Mouse (Mus musculus) erythroid progenitor cell, adult 5-6 weeks (primary cell): ENCODE data around the gene Gm7271. TPM values are rescaled to one million over a fixed set of nuclear protein-coding genes. Genes with fewer than 3 reads are reported as not detected.

Experiments used
- ATAC-seq: replicated peaks from 2 replicates; pipeline ENCODE4 v1.8.0; 2016; ENCODE audit warnings: moderate number of reproducible peaks, mild to moderate bottlenecking, moderate TSS enrichment, inconsistent platforms; ENCODE audit not compliant: poor library complexity, low FRiP score, severe bottlenecking
- total RNA-seq, 2 experiments: library from RNA; stranded (forward) in 1 of 2; stranded (reverse) in 1 of 2; fragments of 150-400 nt in 1 of 2; fragments of 186-747, 209-891 nt in 1 of 2; gene quantifications; 2 replicates each; pipeline versions ENCODE4 v1.2.3 to v1.2.4; 2015 to 2017; ENCODE audit warnings: low replicate concordance in 2 of 2

Gene Gm7271
- total RNA-seq (2015; ENCODE audit: low replicate concordance) (not detected in 2 replicates), total RNA-seq (2017; ENCODE audit: low replicate concordance) (not detected in 2 replicates)

DNA sequence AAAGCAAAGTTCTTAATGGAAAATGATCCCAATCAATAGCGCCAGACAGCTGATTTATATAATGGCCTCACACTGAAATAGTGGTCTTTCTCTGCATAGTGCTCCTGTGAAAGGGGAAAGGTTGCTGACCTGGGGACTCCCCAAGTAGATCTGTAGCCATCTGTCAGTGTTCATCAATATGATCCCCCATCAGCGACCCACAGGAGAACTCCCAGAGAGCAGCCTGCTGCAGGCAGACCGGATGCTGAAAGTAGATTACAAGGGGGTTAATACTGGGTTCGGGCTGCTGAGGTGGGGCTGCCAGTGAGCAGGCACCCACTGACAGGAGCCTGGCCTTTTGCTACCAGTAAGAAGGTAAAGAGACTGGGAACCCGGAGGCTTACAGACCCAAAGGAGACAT is at the start of gene Gm7271:
Gene Gm7271 (plus strand): TSS at position 230 of the 400 bp plus-strand sequence.
- no peak for ATAC-seq

GRCm38 (mm10) chr5:76437100-76437499 is 46.7 kb upstream of the Gm7271 start:
- ATAC-seq, result no peak

DNA sequence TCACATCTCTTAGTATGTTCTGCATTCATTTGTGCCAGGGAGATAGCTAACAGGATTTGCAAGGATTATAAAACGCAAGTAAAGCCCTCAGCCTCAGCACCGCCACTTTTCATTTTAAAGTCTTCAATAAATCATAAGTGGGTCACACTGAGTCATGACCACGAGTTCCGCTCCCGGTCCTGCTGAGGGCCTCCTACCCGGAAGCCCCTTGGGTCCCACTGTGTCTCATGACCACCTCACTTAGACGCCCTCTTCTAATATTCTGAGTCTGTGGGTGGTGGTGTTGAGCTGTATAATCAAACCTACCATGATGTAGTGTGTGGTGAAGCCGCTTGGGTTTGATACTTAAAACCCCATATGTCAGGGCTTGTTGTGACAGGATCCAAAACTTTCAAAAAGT is 46.1 kb upstream of the Gm7271 start:
- ATAC-seq, result no peak

GRCm38 (mm10) chr5:76441431-76441830 is 42.4 kb upstream of the Gm7271 start:
- ATAC-seq, result no peak

- ATAC-seq, result no peak
These were observed 8.9 kb upstream of the Gm7271 start for GRCm38 (mm10) chr5:76474931-76475330.

DNA sequence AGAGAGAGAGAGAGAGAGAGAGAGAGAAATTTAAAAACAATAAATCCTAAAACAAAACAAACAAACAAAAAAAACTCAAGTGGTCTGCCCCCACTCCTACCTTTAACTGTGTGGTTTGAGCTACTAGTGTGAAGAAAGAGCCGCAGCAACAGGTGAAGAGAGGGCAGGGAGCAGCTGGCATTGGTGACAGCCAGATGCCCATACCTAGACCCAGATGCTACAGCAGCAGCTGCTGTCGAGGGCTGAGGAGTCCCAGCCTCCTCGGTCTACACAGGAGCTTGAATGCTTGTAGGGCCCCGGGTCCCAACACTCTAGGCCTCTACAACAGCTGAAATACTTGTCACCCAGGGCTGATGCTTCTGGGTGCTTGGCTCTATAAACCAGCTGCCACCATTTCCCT is 7.0 kb upstream of the Gm7271 start:
- ATAC-seq, result no peak

- ATAC-seq, result no peak
These were observed 6.1 kb upstream of the Gm7271 start for GRCm38 (mm10) chr5:76477764-76478163.

DNA sequence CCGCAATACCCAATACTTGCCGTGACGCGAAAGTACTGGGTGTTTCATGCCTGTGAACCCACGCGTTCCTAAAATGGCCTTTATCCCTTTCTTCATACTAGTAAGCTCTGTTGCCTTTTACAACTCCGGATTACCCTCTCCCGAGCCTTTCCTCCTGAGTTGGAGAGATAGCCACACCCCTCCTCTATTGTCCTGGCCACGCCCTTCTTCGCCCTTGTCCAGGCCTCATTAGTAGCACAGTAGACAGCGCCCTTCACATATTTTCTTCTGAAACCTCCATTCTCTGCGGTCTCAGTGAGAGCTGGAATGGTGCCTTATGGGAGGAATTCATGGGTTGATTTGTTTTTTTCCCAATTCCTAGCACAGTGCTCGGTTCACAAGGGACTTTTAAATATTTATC is 11.3 kb downstream of the Gm7271 start:
- ATAC-seq, result no peak

GRCm38 (mm10) chr5:76522446-76522845 is 38.6 kb downstream of the Gm7271 start:
- no peak for ATAC-seq

DNA sequence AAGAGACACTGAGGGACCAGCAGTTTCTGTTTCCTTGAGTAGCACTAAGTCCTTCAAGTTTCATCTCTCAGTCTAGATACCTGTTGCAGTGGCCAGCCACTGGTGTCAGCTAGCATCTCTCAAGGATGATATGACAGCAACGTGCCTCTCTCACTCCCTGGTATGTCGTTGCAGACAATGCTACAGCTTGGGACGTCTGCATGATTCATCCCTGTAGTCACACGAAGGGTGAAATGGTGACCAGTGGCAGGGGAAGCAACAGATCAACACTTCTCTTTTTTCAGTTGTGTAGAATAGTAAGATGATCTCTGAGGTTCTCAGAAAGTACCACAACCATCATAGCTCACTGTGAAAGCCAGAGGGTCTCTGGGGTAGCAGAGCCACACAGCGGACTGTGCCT is 40.8 kb downstream of the Gm7271 start:
- ATAC-seq, result no peak

DNA sequence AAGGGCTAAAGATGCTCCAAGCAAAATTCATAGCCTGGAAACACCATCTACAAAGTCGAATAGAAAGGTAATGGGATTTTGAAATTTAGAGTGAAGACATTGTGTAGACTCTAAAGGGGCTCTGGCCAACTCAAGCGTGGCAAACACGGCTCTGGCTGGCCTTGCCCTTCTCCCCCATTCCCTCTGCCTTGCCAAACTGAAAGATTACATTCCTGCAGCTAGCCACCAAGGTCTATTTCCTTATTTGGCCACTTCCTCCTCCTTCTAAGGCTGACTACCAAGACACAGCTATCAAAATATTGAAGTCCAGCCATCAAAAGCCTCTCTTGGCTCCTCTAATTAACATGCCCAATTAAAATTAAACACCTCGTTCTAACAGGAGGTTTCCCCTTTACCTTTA is 41.2 kb downstream of the Gm7271 start:
- no peak for ATAC-seq

DNA sequence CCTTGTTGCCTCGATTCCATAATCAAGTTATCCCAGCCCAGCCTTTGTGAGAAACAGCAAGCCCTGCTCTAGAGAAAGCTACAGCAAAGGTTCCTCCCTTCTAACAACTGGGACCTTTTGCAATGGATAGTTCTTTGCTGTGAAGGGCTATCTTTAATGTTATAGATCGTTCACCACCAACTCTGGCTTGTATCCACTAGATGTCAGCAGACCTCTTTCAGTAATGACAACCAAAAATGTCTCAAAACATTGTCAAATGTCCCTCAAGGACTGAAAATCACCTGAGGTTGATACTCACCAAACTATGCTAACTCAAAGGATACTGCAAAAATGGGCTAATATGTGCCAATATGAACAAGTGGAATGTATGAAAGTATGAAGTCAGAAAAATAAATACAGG is 42.0 kb downstream of the Gm7271 start:
- ATAC-seq, result no peak

DNA sequence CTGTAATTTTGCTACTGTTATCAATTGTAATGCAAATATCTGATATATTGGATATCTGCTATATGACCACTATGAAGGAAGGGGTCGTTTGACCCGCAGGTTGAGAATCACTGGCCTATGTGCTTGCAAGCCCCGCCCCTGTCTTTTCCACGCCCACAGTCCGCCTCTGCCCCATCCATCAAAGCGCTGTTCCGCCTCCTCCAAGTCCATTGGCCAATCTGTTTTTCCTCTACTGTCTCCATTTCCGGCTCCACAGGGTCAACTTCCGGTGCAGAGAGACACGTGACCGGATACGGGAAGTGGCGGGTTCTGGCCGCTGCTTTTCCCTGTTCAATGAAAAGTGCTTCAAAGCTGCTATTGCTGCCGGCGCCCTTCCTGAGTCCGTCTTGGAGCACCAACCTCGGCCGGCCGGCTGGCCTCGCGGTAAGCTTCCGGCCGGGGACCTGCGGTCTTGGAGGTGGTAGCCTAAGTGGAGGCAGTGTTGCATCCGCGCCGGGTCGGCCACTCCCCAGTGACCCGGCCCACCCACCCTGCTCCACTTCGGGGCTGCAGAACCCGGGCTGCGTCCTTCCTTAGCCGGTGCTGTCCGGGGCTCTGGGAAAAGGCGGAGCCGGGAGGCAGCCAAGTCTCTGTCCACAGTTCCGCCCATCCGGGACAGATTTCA is 45.3 kb downstream of the Gm7271 start, which contains the start of gene Exoc1:
Gene Exoc1 (plus strand): TSS at position 272 of the 664 bp plus-strand sequence.
- peak; percentile 99 for ATAC-seq

- ATAC-seq, result 0 out of 2 replicates have a peak, but pooled peaks have one; percentile 25
These were observed 45.8 kb downstream of the Gm7271 start for GRCm38 (mm10) chr5:76529704-76530066.

- no peak for ATAC-seq
These were observed 49.3 kb downstream of the Gm7271 start for GRCm38 (mm10) chr5:76533186-76533585.

- ATAC-seq, result no peak
These were observed 52.4 kb downstream of the Gm7271 start for GRCm38 (mm10) chr5:76536231-76536630.

GRCm38 (mm10) chr5:76537578-76537977 is 53.7 kb downstream of the Gm7271 start:
- no peak for ATAC-seq

DNA sequence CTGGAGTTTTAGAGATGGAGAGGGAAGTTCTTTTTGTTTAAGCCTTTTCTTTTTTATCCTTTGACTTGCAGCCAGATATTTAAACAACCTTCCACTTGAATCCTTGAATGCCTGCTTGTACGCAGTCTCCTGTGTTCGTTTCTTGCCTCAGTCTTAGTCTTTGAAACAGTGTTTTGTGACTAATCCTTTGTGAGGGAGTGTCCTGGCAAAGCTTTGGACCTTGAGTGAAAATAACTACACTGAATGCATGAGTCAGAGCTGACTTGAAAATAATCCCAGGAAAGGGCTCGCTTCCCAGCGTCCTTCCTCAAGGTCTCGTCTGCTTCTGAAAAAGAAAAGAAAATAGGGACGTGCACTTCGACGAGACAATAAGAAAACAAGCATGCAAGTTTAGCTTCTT is 56.3 kb downstream of the Gm7271 start:
- no peak for ATAC-seq

DNA sequence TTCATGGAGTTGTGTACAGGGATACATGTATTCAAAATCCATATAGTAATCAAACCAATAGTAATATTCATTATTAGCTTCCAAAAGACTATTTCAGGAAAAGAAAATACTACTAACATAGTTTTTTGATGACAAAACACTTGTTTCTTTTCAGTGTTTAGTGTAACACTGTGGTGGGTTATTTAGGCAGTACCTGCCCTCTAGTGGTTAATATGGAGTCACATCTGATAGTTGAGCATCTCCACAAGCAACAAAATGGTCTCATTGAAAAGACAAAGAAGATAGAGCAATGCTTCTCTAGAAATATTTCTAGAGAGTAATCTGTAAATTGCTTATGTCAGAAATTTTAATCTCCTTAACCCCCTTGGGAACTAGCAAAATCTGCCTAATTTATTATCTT is 57.0 kb downstream of the Gm7271 start:
- ATAC-seq, result no peak

GRCm38 (mm10) chr5:76543200-76543599 is 59.4 kb downstream of the Gm7271 start:
- ATAC-seq, result no peak

- no peak for ATAC-seq
These were observed 66.6 kb downstream of the Gm7271 start for GRCm38 (mm10) chr5:76550426-76550825.

GRCm38 (mm10) chr5:76565321-76565720 is 81.5 kb downstream of the Gm7271 start:
- ATAC-seq, result peak; percentile 89
